Mouse (Mus musculus): ENCODE measurements around the gene Lrrk1. TPM values are rescaled to one million over a fixed set of nuclear protein-coding genes. Genes with fewer than 3 reads are reported as not detected.
"Not testable (repeated sequence)": the region's sequence is repeated elsewhere in the genome, so short reads cannot be mapped to it uniquely, and the experiment has no call there.

Lrrk1 gene
- polyA plus RNA-seq, 1 experiment from 2014 or later = 1.7 TPM

DNA sequence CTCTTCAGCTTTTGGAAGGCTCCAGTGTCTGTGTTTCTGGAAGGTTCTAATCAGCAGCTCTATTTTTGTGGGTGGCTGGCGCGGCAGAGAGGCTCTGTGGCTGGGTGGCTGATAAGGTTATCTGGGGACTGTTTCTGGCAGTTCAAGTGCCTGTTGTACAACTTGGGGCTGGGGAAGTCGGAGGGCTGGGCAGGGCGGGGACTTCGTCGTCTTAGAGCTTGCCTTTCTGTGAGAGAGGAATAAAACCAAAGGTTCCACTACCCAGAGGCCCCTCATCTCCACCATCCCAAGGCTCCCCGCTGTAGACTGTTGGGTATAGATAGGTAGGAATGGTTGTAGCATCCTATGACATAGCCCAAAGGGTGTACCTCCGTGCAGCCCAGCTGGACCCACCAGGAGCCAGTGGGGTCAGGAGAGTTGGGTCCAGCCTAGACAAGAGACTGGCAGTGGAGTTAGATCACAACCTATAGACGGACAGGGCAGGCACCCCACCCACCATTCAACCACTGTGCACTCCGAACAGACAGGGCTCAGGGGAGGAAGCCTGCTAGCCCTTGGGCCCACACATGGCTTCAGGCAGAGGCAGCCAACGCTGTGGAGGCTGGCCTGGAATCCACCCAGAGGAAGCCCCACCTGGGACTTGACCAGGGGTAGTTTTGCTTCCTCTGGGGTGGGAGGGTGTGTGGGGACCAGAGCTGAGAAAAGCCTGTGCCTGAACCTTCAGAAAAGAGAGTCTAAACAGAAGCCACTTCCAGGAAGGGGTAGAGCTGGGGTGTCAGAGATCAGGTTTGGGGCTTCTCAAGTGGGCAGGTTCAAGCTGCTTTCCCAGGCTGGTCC, 191.3 kb downstream of the Lrrk1 start:
- no peaks in the 10 kb centered on the region for H3K27me3 ChIP-seq (replicated peaks; ENCODE audit: control insufficient read depth, insufficient read depth, low read length)
- DNase-seq (ENCODE audit: low spot score) (no peak), ATAC-seq (no peak)
- no peak overlapping the region for H3K4me3 ChIP-seq (ENCODE audit: low read depth, low read length)
- no peak overlapping the region for H3K9ac ChIP-seq (ENCODE audit: low read length)
- H3K4me1 ChIP-seq (ENCODE audit: control insufficient read depth, insufficient read depth, low read length) = no peaks in the 10 kb centered on the region
- no peaks in the 10 kb centered on the region for H3K36me3 ChIP-seq (ENCODE audit: control insufficient read depth, insufficient read depth, low read length)
- H3K27ac ChIP-seq (ENCODE audit: low read depth, low read length) = no peak overlapping the region
- H3K9me3 ChIP-seq (replicated peaks; ENCODE audit: control insufficient read depth, low read length) = no peaks in the 10 kb centered on the region
- no peak overlapping the region for H3K4me2 ChIP-seq (ENCODE audit: low read length)
- 86% methylated on average over 11 of the region's 11 CpGs for WGBS

DNA sequence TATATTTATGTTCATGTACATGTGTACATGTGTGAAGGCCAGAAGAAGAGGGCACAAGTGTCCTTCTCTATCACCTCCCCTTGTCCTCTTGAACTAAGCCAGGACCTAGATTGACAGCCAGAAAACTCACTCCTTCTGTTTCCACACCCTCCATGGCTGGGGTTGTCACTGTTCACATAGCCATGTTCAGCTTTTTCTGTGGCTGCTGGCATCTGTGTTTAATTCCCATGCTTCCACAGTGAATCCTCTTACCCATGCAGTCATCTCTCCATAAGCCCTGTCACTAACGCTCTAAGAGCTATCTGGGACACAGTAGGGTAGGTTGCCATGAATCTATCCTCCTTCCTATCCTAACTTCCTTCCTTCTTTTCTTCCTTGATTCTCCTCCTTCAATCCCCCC, 192.3 kb downstream of the Lrrk1 start:
- no peaks in the 10 kb centered on the region for H3K27me3 ChIP-seq (replicated peaks; ENCODE audit: control insufficient read depth, insufficient read depth, low read length)
- H3K9ac ChIP-seq (ENCODE audit: low read length) = no peak overlapping the region
- WGBS = 90% methylated on average over 1 of the region's 1 CpGs
- ATAC-seq (no peak), DNase-seq (ENCODE audit: low spot score) (no peak)
- H3K9me3 ChIP-seq (replicated peaks; ENCODE audit: control insufficient read depth, low read length) = no peaks in the 10 kb centered on the region
- no peaks in the 10 kb centered on the region for H3K4me1 ChIP-seq (ENCODE audit: control insufficient read depth, insufficient read depth, low read length)
- no peaks in the 10 kb centered on the region for H3K36me3 ChIP-seq (ENCODE audit: control insufficient read depth, insufficient read depth, low read length)
- no peak overlapping the region for H3K4me3 ChIP-seq (ENCODE audit: low read depth, low read length)
- H3K27ac ChIP-seq (ENCODE audit: low read depth, low read length) = no peak overlapping the region
- H3K4me2 ChIP-seq (ENCODE audit: low read length) = no peak overlapping the region

DNA sequence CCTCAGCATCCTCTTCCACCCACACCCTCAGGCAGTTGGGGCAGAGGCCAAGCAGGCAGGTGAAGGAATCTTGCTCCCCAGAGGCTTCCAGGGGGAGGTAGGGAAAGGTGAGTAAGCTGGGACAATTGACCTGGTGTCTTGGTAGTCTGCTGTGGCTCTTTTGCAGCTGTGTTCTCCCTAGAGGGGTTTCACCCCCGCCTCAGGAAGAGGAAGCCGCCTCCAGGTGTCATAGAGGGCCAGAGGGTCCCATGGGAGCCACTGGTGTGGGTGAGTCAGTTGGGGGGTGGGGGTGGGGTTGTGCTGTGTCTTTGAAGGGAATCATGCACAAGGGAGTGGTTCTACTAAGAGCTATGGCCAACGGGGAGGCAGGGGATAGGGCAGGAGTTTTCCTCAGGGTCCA, 193.6 kb downstream of the Lrrk1 start:
- Histone ChIP-seq H3K4me3 (ENCODE audit: low read depth, low read length) (no peak overlapping the region), H3K36me3 (ENCODE audit: control insufficient read depth, insufficient read depth, low read length) (no peaks in the 10 kb centered on the region), H3K9me3 (replicated peaks; ENCODE audit: control insufficient read depth, low read length) (no peaks in the 10 kb centered on the region), H3K27ac (ENCODE audit: low read depth, low read length) (no peak overlapping the region; the same call in 1 of the 2 replicates), H3K4me2 (ENCODE audit: low read length) (no peak overlapping the region), H3K9ac (ENCODE audit: low read length) (no peak overlapping the region), H3K27me3 (replicated peaks; ENCODE audit: control insufficient read depth, insufficient read depth, low read length) (no peaks in the 10 kb centered on the region), H3K4me1 (ENCODE audit: control insufficient read depth, insufficient read depth, low read length) (no peaks in the 10 kb centered on the region)
- DNase-seq (ENCODE audit: low spot score) (no peak), ATAC-seq (no peak)
- 91% methylated on average over 3 of the region's 3 CpGs for WGBS

DNA sequence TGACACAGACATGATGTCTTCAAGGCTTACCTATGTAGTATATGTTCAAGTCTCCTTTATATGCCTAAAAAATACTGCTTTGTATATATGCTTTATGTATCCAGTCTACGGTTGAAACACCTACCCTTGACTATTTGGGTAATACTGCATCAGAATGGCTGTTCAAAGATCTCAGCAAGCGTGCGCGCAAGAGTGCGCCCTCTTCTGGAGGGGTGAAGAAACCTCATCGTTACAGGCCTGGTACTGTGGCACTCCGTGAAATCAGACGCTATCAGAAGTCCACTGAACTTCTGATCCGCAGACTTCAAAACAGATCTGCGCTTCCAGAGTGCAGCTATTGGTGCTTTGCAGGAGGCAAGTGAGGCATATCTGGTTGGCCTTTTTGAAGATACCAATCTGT, 197.8 kb downstream of the Lrrk1 start:
- H3K27me3 ChIP-seq (replicated peaks; ENCODE audit: control insufficient read depth, insufficient read depth, low read length); H3K36me3 ChIP-seq (ENCODE audit: control insufficient read depth, insufficient read depth, low read length); H3K4me3 ChIP-seq (ENCODE audit: low read depth, low read length); H3K27ac ChIP-seq (ENCODE audit: low read depth, low read length); H3K9ac ChIP-seq (ENCODE audit: low read length); H3K4me1 ChIP-seq (ENCODE audit: control insufficient read depth, insufficient read depth, low read length); ATAC-seq; H3K9me3 ChIP-seq (replicated peaks; ENCODE audit: control insufficient read depth, low read length); DNase-seq (ENCODE audit: low spot score); H3K4me2 ChIP-seq (ENCODE audit: low read length): not testable (repeated sequence)
- 91% methylated on average over 10 of the region's 10 CpGs for WGBS

DNA sequence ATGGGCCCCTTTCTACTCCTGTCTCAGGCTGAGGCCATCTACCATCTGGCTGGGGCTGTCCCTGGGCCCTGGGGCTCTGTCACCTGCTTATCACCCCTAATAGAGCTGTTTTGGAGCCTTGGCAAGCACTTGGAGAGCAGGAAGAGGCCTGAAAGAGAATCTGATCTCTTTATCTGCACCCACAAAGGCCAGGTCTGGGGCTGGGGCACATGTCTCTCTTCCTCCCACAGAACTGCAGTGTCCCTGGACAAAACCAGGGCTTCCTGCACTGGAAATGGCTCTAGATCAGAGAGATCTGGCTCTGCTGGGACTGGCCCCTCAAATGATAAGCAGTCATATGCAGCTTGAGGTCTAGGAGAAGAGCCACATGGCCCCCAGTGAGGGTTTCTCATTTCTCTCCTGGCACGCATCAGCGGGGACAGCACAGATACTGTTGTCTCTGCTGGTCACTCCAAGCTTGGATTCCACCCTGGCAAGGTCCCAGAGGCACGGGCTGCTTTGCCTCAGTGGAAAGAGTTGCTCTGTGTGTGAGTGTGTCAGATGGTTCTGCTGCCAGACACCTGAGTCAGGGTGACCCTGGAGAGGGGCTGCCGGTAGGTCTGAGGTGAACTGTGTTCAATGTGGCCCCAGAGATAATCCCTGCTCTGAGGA, 200.4 kb downstream of the Lrrk1 start:
- ATAC-seq (no peak), DNase-seq (ENCODE audit: low spot score) (no peak)
- no peak overlapping the region for H3K4me3 ChIP-seq (ENCODE audit: low read depth, low read length)
- no peak overlapping the region for H3K4me2 ChIP-seq (ENCODE audit: low read length)
- no peak overlapping the region for H3K27ac ChIP-seq (ENCODE audit: low read depth, low read length)
- 85% methylated on average over 4 of the region's 4 CpGs for WGBS
- H3K36me3 ChIP-seq (ENCODE audit: control insufficient read depth, insufficient read depth, low read length) = no peaks in the 10 kb centered on the region
- no peaks in the 10 kb centered on the region for H3K9me3 ChIP-seq (replicated peaks; ENCODE audit: control insufficient read depth, low read length)
- no peak overlapping the region for H3K9ac ChIP-seq (ENCODE audit: low read length)
- no peaks in the 10 kb centered on the region for H3K4me1 ChIP-seq (ENCODE audit: control insufficient read depth, insufficient read depth, low read length)
- H3K27me3 ChIP-seq (replicated peaks; ENCODE audit: control insufficient read depth, insufficient read depth, low read length) = no peaks in the 10 kb centered on the region

DNA sequence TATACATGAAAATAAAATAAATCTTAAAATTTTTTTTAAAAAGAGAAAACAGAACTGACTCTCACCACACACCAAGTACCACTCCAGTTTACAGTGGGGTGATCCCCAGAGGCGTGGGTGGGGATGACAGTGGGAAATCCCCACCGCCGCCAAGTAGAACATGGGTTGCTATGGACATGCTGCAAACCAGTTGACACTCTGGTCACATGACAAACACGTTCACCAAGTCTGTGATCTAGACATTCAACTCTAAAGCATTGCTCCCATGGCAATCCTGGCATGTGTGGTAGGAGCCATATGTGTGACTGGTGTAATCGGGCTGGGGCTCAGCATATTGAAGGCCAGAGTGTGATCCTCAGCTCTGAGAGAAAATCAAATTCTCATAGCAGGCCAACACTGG, 202.8 kb downstream of the Lrrk1 start:
- no peak overlapping the region for H3K4me3 ChIP-seq (ENCODE audit: low read depth, low read length)
- WGBS = 87% methylated on average over 5 of the region's 5 CpGs
- H3K9me3 ChIP-seq (replicated peaks; ENCODE audit: control insufficient read depth, low read length) = no peaks in the 10 kb centered on the region
- no peak overlapping the region for H3K4me2 ChIP-seq (ENCODE audit: low read length)
- H3K9ac ChIP-seq (ENCODE audit: low read length) = no peak overlapping the region
- H3K27me3 ChIP-seq (replicated peaks; ENCODE audit: control insufficient read depth, insufficient read depth, low read length) = no peaks in the 10 kb centered on the region
- H3K36me3 ChIP-seq (ENCODE audit: control insufficient read depth, insufficient read depth, low read length) = no peaks in the 10 kb centered on the region
- DNase-seq (ENCODE audit: low spot score) = no peak
- H3K27ac ChIP-seq (ENCODE audit: low read depth, low read length) = no peak overlapping the region
- H3K4me1 ChIP-seq (ENCODE audit: control insufficient read depth, insufficient read depth, low read length) = no peaks in the 10 kb centered on the region
- no peak for ATAC-seq

DNA sequence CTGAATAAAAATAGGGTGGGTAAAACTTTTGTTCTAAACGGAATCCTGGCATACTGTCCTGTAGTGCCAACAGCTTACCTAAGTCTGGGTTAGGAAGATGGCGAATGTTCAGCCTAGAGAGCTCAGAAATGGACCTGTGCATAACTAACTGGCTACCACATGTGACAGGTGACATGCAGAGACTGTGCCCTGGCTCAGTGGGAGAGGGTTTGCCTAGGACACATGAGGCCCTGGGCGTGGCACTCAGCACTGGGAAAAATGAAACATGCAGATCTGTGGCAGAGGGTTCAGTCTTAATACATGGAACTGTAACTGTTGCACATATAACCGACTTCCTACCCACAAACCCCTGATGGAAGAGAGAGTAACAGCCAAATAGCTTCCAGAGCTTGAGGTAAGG, 204.1 kb downstream of the Lrrk1 start:
- Histone ChIP-seq H3K4me2 (ENCODE audit: low read length) (no peak overlapping the region), H3K4me3 (ENCODE audit: low read depth, low read length) (no peak overlapping the region), H3K27ac (ENCODE audit: low read depth, low read length) (no peak overlapping the region), H3K9me3 (replicated peaks; ENCODE audit: control insufficient read depth, low read length) (no peaks in the 10 kb centered on the region), H3K36me3 (ENCODE audit: control insufficient read depth, insufficient read depth, low read length) (no peaks in the 10 kb centered on the region), H3K4me1 (ENCODE audit: control insufficient read depth, insufficient read depth, low read length) (no peaks in the 10 kb centered on the region; the same call in 1 of the 2 replicates), H3K27me3 (replicated peaks; ENCODE audit: control insufficient read depth, insufficient read depth, low read length) (no peaks in the 10 kb centered on the region), H3K9ac (ENCODE audit: low read length) (no peak overlapping the region)
- DNase-seq (ENCODE audit: low spot score) = no peak
- ATAC-seq = no peak
- 82% methylated on average over 4 of the region's 4 CpGs for WGBS

DNA sequence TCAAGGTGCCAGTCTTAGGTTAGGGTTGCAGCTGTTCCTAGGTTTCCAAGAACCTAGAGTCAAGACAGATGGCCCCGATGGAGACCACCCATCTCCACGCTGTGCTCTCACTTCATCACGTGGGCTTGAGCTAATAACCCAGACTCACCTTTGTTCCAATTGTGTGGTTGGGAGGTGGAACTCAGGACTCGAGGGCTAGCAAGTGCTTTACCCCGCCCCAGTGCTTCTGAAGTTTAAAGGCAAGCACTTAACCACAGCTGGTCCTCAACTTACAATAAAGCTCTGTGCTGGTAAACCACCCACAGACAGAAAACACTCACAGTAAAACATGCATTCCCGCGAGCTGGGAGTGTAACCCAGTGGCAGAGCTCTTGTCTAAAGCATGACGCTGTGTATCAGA, 204.7 kb downstream of the Lrrk1 start:
- 63% methylated on average over 8 of the region's 8 CpGs for WGBS
- DNase-seq (ENCODE audit: low spot score) (no peak), ATAC-seq (no peak)
- Histone ChIP-seq H3K9me3 (replicated peaks; ENCODE audit: control insufficient read depth, low read length) (no peaks in the 10 kb centered on the region), H3K9ac (ENCODE audit: low read length) (no peak overlapping the region), H3K4me1 (ENCODE audit: control insufficient read depth, insufficient read depth, low read length) (no peaks in the 10 kb centered on the region; the same call in 1 of the 2 replicates), H3K4me2 (ENCODE audit: low read length) (no peak overlapping the region), H3K36me3 (ENCODE audit: control insufficient read depth, insufficient read depth, low read length) (no peaks in the 10 kb centered on the region), H3K27me3 (replicated peaks; ENCODE audit: control insufficient read depth, insufficient read depth, low read length) (no peaks in the 10 kb centered on the region), H3K27ac (ENCODE audit: low read depth, low read length) (no peak overlapping the region), H3K4me3 (ENCODE audit: low read depth, low read length) (no peak overlapping the region)

DNA sequence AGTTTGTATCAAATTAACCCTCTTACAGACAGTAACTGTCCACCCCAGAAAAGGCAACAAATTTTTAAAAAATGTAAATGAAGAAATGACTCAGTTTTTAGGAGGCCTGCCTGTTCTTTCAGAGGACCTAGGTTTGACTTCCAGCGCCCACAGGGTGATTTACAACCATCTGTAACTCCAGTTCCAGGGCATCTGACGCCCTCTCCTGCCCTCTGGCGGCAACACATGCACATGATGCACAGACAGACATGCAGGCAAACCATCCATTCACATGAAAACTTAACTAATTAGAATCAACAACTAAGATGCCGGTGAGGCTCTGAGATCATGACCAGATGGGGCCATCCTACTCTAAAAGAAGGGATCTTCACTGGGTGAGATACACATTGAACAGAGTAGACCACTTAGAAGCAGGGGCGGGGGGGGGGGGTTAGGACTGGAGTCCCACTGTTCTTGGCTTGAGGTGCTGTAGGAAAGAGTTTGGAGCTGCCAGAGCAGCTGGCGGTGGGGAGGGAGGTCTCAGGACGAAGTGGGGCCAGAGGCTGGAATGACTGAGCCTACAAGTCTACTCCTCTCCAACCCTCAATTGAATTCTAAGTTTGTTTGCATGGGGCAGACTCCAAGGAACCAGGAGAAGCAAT, 206.0 kb downstream of the Lrrk1 start:
- DNase-seq (ENCODE audit: low spot score) (no peak), ATAC-seq (no peak)
- H3K27ac ChIP-seq (ENCODE audit: low read depth, low read length) = no peak overlapping the region
- H3K4me3 ChIP-seq (ENCODE audit: low read depth, low read length) = no peak overlapping the region
- H3K9me3 ChIP-seq (replicated peaks; ENCODE audit: control insufficient read depth, low read length) = no peaks in the 10 kb centered on the region
- H3K27me3 ChIP-seq (replicated peaks; ENCODE audit: control insufficient read depth, insufficient read depth, low read length) = no peaks in the 10 kb centered on the region
- no peak overlapping the region for H3K9ac ChIP-seq (ENCODE audit: low read length)
- H3K36me3 ChIP-seq (ENCODE audit: control insufficient read depth, insufficient read depth, low read length) = no peaks in the 10 kb centered on the region
- H3K4me2 ChIP-seq (ENCODE audit: low read length) = no peak overlapping the region
- 86% methylated on average over 7 of the region's 7 CpGs for WGBS
- no peaks in the 10 kb centered on the region; the same call in 1 of the 2 replicates for H3K4me1 ChIP-seq (ENCODE audit: control insufficient read depth, insufficient read depth, low read length)
